Mouse (Mus musculus) heart, embryonic 14.5 days (tissue): Measurements from ENCODE around the gene Vipr2. TPM values are rescaled to one million over a fixed set of nuclear protein-coding genes. Genes with fewer than 3 reads are reported as not detected.

Experiments
- ATAC-seq: fragments of 200-750 bp; cut with Nextera tagmentation; 2 replicates; pipeline ENCODE4 v1.8.0; 2017; ENCODE audit warnings: low read depth, moderate TSS enrichment; ENCODE audit not compliant: insufficient number of reproducible peaks, insufficient read depth, low FRiP score
- H3K27ac ChIP-seq, 2 experiments: fragments of 200-500 bp in 1 of 2; fragments of 300-500 bp in 1 of 2; sonication (generic) in 1 of 2; replicated peaks in 1 of 2; 2 replicates each; pipeline ENCODE4 v1.5.1; 2012 to 2014; ENCODE audit warnings: low read depth in 2 of 2, low read length in 2 of 2, control low read depth in 1 of 2, mild to moderate bottlenecking in 1 of 2, mixed read lengths in 1 of 2; ENCODE audit not compliant: control insufficient read depth in 1 of 2, insufficient read depth in 1 of 2
- H3K27me3 ChIP-seq: fragments of 300-500 bp; sonication (generic); 2 replicates; pipeline ENCODE4 v1.6.1; 2014; ENCODE audit warnings: mild to moderate bottlenecking, low read length, control low read depth; ENCODE audit not compliant: control insufficient read depth, insufficient read depth
- H3K36me3 ChIP-seq: fragments of 300-500 bp; sonication (generic); 2 replicates; pipeline ENCODE4 v1.6.1; 2014; ENCODE audit warnings: mild to moderate bottlenecking, control low read depth, low read length, mixed read lengths; ENCODE audit not compliant: control insufficient read depth, insufficient read depth
- H3K4me1 ChIP-seq, 2 experiments: fragments of 200-500 bp in 1 of 2; fragments of 300-500 bp in 1 of 2; sonication (generic) in 1 of 2; 2 replicates each; pipeline ENCODE4 v1.6.1; 2012 to 2014; ENCODE audit warnings: low read length in 2 of 2, control low read depth in 1 of 2, mixed read lengths in 1 of 2; ENCODE audit not compliant: control insufficient read depth in 2 of 2, insufficient read depth in 2 of 2
- H3K4me2 ChIP-seq: fragments of 300-500 bp; sonication (generic); 2 replicates; pipeline ENCODE4 v1.6.1; 2014; ENCODE audit warnings: mild to moderate bottlenecking, low read length
- H3K4me3 ChIP-seq, 2 experiments: fragments of 200-500 bp in 1 of 2; fragments of 300-500 bp in 1 of 2; sonication (generic) in 1 of 2; 2 replicates each; pipeline ENCODE4 v1.5.1; 2012 to 2014; ENCODE audit warnings: low read length in 2 of 2, mild to moderate bottlenecking in 2 of 2, control low read depth in 1 of 2, low read depth in 1 of 2, moderate library complexity in 1 of 2; ENCODE audit not compliant: control insufficient read depth in 1 of 2, insufficient read depth in 1 of 2
- H3K9ac ChIP-seq: fragments of 300-500 bp; sonication (generic); 2 replicates; pipeline ENCODE4 v1.6.1; 2014; ENCODE audit warnings: mild to moderate bottlenecking, low read length
- H3K9me3 ChIP-seq: fragments of 300-500 bp; sonication (generic); 2 replicates; pipeline ENCODE4 v1.6.1; 2016; ENCODE audit warnings: low read length, control low read depth; ENCODE audit not compliant: control insufficient read depth
- WGBS: fragments of 180-500 bp; shearing (Covaris S2); extraction: QIAGEN DNeasy Blood & Tissue Kit; methylation state at CpG from one replicate; pipeline ENCODE4 v1.1.7; 2014; 5-methylcytosine and 5-hydroxymethylcytosine counted together
- polyA plus RNA-seq: library from polyadenylated mRNA; unstranded; fragments of >200 nt; fragmentation: Nextera tagmentation; extraction: Ambion mirVana; gene quantifications from 2 replicates; pipeline ENCODE4 v1.2.1, GENCODE M21; 2014

Gene Vipr2
- polyA plus RNA-seq, 1 experiment from 2014 or later, result 0.95 TPM

- Histone ChIP-seq H3K9me3 (no peaks in the 10 kb centered on the region), H3K4me2 (no peak overlapping the region), H3K27me3 (no peaks in the 10 kb centered on the region), H3K4me3 (no peak overlapping the region), H3K27ac (no peak overlapping the region), H3K36me3 (no peaks in the 10 kb centered on the region), H3K9ac (no peak overlapping the region), H3K4me1 (no peaks in the 10 kb centered on the region)
- ATAC-seq, result no peak
Measured at GRCm38 (mm10) chr12:116165368-116165767, 87.8 kb downstream of the Vipr2 start.

- Histone ChIP-seq H3K27me3 (no peaks in the 10 kb centered on the region), H3K27ac (no peak overlapping the region), H3K9me3 (no peaks in the 10 kb centered on the region), H3K36me3 (no peaks in the 10 kb centered on the region), H3K4me2 (no peak overlapping the region), H3K9ac (no peak overlapping the region), H3K4me3 (no peak overlapping the region), H3K4me1 (no peaks in the 10 kb centered on the region)
- 56% methylated on average over 5 of the region's 5 CpGs for WGBS
- no peak for ATAC-seq
Measured at GRCm38 (mm10) chr12:116169666-116170065, 92.1 kb downstream of the Vipr2 start.

GRCm38 (mm10) chr12:116176930-116177329, 99.4 kb downstream of the Vipr2 start:
- H3K4me1 ChIP-seq, result no peaks in the 10 kb centered on the region
- no peak overlapping the region for H3K4me2 ChIP-seq
- ATAC-seq, result no peak
- no peaks in the 10 kb centered on the region for H3K9me3 ChIP-seq
- H3K27ac ChIP-seq, result no peak overlapping the region
- no peaks in the 10 kb centered on the region for H3K27me3 ChIP-seq
- no peak overlapping the region for H3K9ac ChIP-seq
- H3K36me3 ChIP-seq, result no peaks in the 10 kb centered on the region
- H3K4me3 ChIP-seq, result no peak overlapping the region
- 81% methylated on average over 3 of the region's 3 CpGs for WGBS

DNA sequence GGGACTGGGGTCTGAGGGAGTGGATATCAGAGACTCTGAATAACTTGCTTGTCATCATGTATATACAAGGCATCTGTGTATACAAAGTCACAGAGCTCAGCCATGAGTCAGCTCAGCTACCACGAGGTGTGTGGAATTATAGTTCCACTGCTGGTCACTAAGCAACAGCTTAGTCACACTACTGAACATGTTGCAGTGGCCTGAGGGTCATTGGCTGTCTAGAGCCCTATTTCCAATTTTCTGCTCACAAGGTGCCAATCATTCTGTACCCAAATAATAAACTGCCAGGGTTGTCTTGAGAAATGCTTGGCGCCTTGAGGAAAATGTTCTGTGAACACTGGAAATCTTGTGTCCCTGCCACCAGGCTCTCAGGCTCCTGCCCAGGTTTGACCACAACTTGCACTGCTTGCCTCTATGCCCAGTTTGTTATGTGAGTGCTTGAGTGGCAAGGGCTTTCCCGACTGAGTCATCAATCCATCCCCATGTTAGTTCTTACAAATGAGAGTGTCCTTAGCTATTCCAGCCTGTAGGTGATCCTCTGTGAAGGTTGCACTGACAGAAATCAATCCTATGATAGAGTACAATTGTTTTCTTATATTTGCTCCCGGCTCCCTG, 104.0 kb downstream of the Vipr2 start:
- H3K4me1 ChIP-seq, result no peaks in the 10 kb centered on the region
- H3K9ac ChIP-seq, result no peak overlapping the region
- H3K27ac ChIP-seq, result no peak overlapping the region
- H3K27me3 ChIP-seq, result no peaks in the 10 kb centered on the region
- no peak overlapping the region for H3K4me3 ChIP-seq
- no peaks in the 10 kb centered on the region for H3K9me3 ChIP-seq
- ATAC-seq, result no peak
- H3K36me3 ChIP-seq, result no peaks in the 10 kb centered on the region
- no peak overlapping the region for H3K4me2 ChIP-seq
- 65% methylated on average over 4 of the region's 4 CpGs for WGBS

- ATAC-seq, result no peak
- Histone ChIP-seq H3K9me3 (no peaks in the 10 kb centered on the region), H3K4me2 (no peak overlapping the region), H3K4me1 (no peaks in the 10 kb centered on the region), H3K27me3 (no peaks in the 10 kb centered on the region), H3K36me3 (no peaks in the 10 kb centered on the region), H3K9ac (no peak overlapping the region), H3K4me3 (no peak overlapping the region), H3K27ac (no peak overlapping the region)
Measured at GRCm38 (mm10) chr12:116182376-116182775, 104.8 kb downstream of the Vipr2 start.

GRCm38 (mm10) chr12:116183212-116183935, 105.8 kb downstream of the Vipr2 start:
- WGBS, result 69% methylated on average over 6 of the region's 6 CpGs
- Histone ChIP-seq H3K9ac (no peak overlapping the region), H3K27ac (no peak overlapping the region), H3K36me3 (no peaks in the 10 kb centered on the region), H3K9me3 (no peaks in the 10 kb centered on the region), H3K27me3 (no peaks in the 10 kb centered on the region), H3K4me3 (no peak overlapping the region), H3K4me1 (no peaks in the 10 kb centered on the region), H3K4me2 (no peak overlapping the region)
- ATAC-seq, result no peak

- Histone ChIP-seq H3K27ac (no peak overlapping the region), H3K9me3 (no peaks in the 10 kb centered on the region), H3K36me3 (no peaks in the 10 kb centered on the region), H3K4me3 (no peak overlapping the region), H3K9ac (no peak overlapping the region), H3K4me2 (no peak overlapping the region), H3K27me3 (no peaks in the 10 kb centered on the region), H3K4me1 (no peaks in the 10 kb centered on the region)
- no peak for ATAC-seq
- WGBS, result 56% methylated on average over 6 of the region's 6 CpGs
Measured at GRCm38 (mm10) chr12:116193952-116194351, 116.4 kb downstream of the Vipr2 start.

- H3K9ac ChIP-seq, result no peak overlapping the region
- H3K4me1 ChIP-seq, result no peaks in the 10 kb centered on the region
- ATAC-seq, result no peak
- no peaks in the 10 kb centered on the region for H3K36me3 ChIP-seq
- H3K4me2 ChIP-seq, result no peak overlapping the region
- no peak overlapping the region for H3K27ac ChIP-seq
- no peaks in the 10 kb centered on the region for H3K27me3 ChIP-seq
- no peak overlapping the region for H3K4me3 ChIP-seq
- H3K9me3 ChIP-seq, result no peaks in the 10 kb centered on the region
Measured at GRCm38 (mm10) chr12:116194641-116195040, 117.1 kb downstream of the Vipr2 start.
